Mouse (Mus musculus): Measurements from ENCODE around the gene Ptprn2. TPM values are rescaled to one million over a fixed set of nuclear protein-coding genes. Genes with fewer than 3 reads are reported as not detected.

Ptprn2 gene
- polyA plus RNA-seq, 1 experiment from 2014 or later = 0.07 TPM

GRCm38 (mm10) chr12:117053851-117054769 lies 568.6 kb downstream of the Ptprn2 start:
- no peaks in the 10 kb centered on the region for H3K36me3 ChIP-seq (ENCODE audit: control insufficient read depth, insufficient read depth)
- no peak overlapping the region for H3K4me3 ChIP-seq (ENCODE audit: low read length)
- no peak for ATAC-seq (replicated peaks; ENCODE audit: extremely low read depth, insufficient read depth, low FRiP score)
- peaks cover 15% of the 10 kb centered on the region for H3K4me1 ChIP-seq (ENCODE audit: control insufficient read depth, insufficient read depth, low read length)
- H3K27me3 ChIP-seq (ENCODE audit: control insufficient read depth, insufficient read depth, low read length) = no peaks in the 10 kb centered on the region
- H3K4me2 ChIP-seq (ENCODE audit: low read depth, low read length) = peak overlapping the region; percentile 43
- H3K9ac ChIP-seq (ENCODE audit: low read length) = no peak overlapping the region
- H3K9me3 ChIP-seq (replicated peaks; ENCODE audit: control insufficient read depth, low read length) = no peaks in the 10 kb centered on the region
- no peak overlapping the region for H3K27ac ChIP-seq (ENCODE audit: low read length)
- 54% methylated on average over 21 of the region's 21 CpGs for WGBS

GRCm38 (mm10) chr12:117054925-117055570 lies 569.5 kb downstream of the Ptprn2 start:
- no peak for ATAC-seq (replicated peaks; ENCODE audit: extremely low read depth, insufficient read depth, low FRiP score)
- Histone ChIP-seq H3K4me3 (ENCODE audit: low read length) (no peak overlapping the region), H3K27me3 (ENCODE audit: control insufficient read depth, insufficient read depth, low read length) (no peaks in the 10 kb centered on the region), H3K9ac (ENCODE audit: low read length) (no peak overlapping the region), H3K36me3 (ENCODE audit: control insufficient read depth, insufficient read depth) (no peaks in the 10 kb centered on the region), H3K27ac (ENCODE audit: low read length) (no peak overlapping the region), H3K4me2 (ENCODE audit: low read depth, low read length) (no peak overlapping the region), H3K9me3 (replicated peaks; ENCODE audit: control insufficient read depth, low read length) (no peaks in the 10 kb centered on the region), H3K4me1 (ENCODE audit: control insufficient read depth, insufficient read depth, low read length) (peaks cover 18% of the 10 kb centered on the region)
- WGBS = 82% methylated on average over 10 of the region's 10 CpGs

- Histone ChIP-seq H3K4me1 (ENCODE audit: control insufficient read depth, insufficient read depth, low read length) (peaks cover 18% of the 10 kb centered on the region), H3K27ac (ENCODE audit: low read length) (peak overlapping the region; percentile 56), H3K27me3 (ENCODE audit: control insufficient read depth, insufficient read depth, low read length) (no peaks in the 10 kb centered on the region), H3K9ac (ENCODE audit: low read length) (no peak overlapping the region), H3K36me3 (ENCODE audit: control insufficient read depth, insufficient read depth) (no peaks in the 10 kb centered on the region), H3K4me3 (ENCODE audit: low read length) (no peak overlapping the region), H3K9me3 (replicated peaks; ENCODE audit: control insufficient read depth, low read length) (no peaks in the 10 kb centered on the region), H3K4me2 (ENCODE audit: low read depth, low read length) (peak overlapping the region; percentile 43)
- WGBS = 45% methylated on average over 6 of the region's 6 CpGs
- ATAC-seq (replicated peaks; ENCODE audit: extremely low read depth, insufficient read depth, low FRiP score) = peak; percentile 92
Measured at GRCm38 (mm10) chr12:117058184-117058958, 572.9 kb downstream of the Ptprn2 start.

GRCm38 (mm10) chr12:117058975-117059374 lies 573.5 kb downstream of the Ptprn2 start:
- H3K36me3 ChIP-seq (ENCODE audit: control insufficient read depth, insufficient read depth) = no peaks in the 10 kb centered on the region
- 39% methylated on average over 7 of the region's 7 CpGs for WGBS
- no peaks in the 10 kb centered on the region for H3K9me3 ChIP-seq (replicated peaks; ENCODE audit: control insufficient read depth, low read length)
- no peaks in the 10 kb centered on the region for H3K27me3 ChIP-seq (ENCODE audit: control insufficient read depth, insufficient read depth, low read length)
- no peak overlapping the region for H3K4me3 ChIP-seq (ENCODE audit: low read length)
- H3K4me1 ChIP-seq (ENCODE audit: control insufficient read depth, insufficient read depth, low read length) = peaks cover 18% of the 10 kb centered on the region
- H3K27ac ChIP-seq (ENCODE audit: low read length) = 0 out of 2 replicates have a peak overlapping the region, but pooled peaks have one; percentile 20
- no peak overlapping the region for H3K9ac ChIP-seq (ENCODE audit: low read length)
- peak overlapping the region; percentile 43 for H3K4me2 ChIP-seq (ENCODE audit: low read depth, low read length)
- ATAC-seq (replicated peaks; ENCODE audit: extremely low read depth, insufficient read depth, low FRiP score) = 0 out of 2 replicates have a peak, but pooled peaks have one; percentile 53

- Histone ChIP-seq H3K4me2 (ENCODE audit: low read depth, low read length) (no peak overlapping the region), H3K36me3 (ENCODE audit: control insufficient read depth, insufficient read depth) (no peaks in the 10 kb centered on the region), H3K9ac (ENCODE audit: low read length) (no peak overlapping the region), H3K9me3 (replicated peaks; ENCODE audit: control insufficient read depth, low read length) (no peaks in the 10 kb centered on the region), H3K27me3 (ENCODE audit: control insufficient read depth, insufficient read depth, low read length) (no peaks in the 10 kb centered on the region), H3K27ac (ENCODE audit: low read length) (no peak overlapping the region), H3K4me1 (ENCODE audit: control insufficient read depth, insufficient read depth, low read length) (0 out of 2 replicates have a peak, but pooled peaks cover 2% of the 10 kb centered on the region), H3K4me3 (ENCODE audit: low read length) (no peak overlapping the region)
- 46% methylated on average over 7 of the region's 7 CpGs for WGBS
- no peak for ATAC-seq (replicated peaks; ENCODE audit: extremely low read depth, insufficient read depth, low FRiP score)
Measured at GRCm38 (mm10) chr12:117077664-117078063, 592.1 kb downstream of the Ptprn2 start.

- no peak for ATAC-seq (replicated peaks; ENCODE audit: extremely low read depth, insufficient read depth, low FRiP score)
- H3K27ac ChIP-seq (ENCODE audit: low read length) = no peak overlapping the region
- no peak overlapping the region for H3K9ac ChIP-seq (ENCODE audit: low read length)
- H3K4me3 ChIP-seq (ENCODE audit: low read length) = no peak overlapping the region
- H3K4me2 ChIP-seq (ENCODE audit: low read depth, low read length) = no peak overlapping the region
- WGBS = 73% methylated on average over 5 of the region's 5 CpGs
- 0 out of 2 replicates have a peak, but pooled peaks cover 2% of the 10 kb centered on the region for H3K4me1 ChIP-seq (ENCODE audit: control insufficient read depth, insufficient read depth, low read length)
- H3K27me3 ChIP-seq (ENCODE audit: control insufficient read depth, insufficient read depth, low read length) = no peaks in the 10 kb centered on the region
- no peaks in the 10 kb centered on the region for H3K9me3 ChIP-seq (replicated peaks; ENCODE audit: control insufficient read depth, low read length)
- no peaks in the 10 kb centered on the region for H3K36me3 ChIP-seq (ENCODE audit: control insufficient read depth, insufficient read depth)
Measured at GRCm38 (mm10) chr12:117078945-117079344, 593.4 kb downstream of the Ptprn2 start.

GRCm38 (mm10) chr12:117079724-117080123 lies 594.2 kb downstream of the Ptprn2 start:
- Histone ChIP-seq H3K27ac (ENCODE audit: low read length) (no peak overlapping the region), H3K9me3 (replicated peaks; ENCODE audit: control insufficient read depth, low read length) (no peaks in the 10 kb centered on the region), H3K4me2 (ENCODE audit: low read depth, low read length) (no peak overlapping the region), H3K4me3 (ENCODE audit: low read length) (no peak overlapping the region), H3K9ac (ENCODE audit: low read length) (no peak overlapping the region), H3K36me3 (ENCODE audit: control insufficient read depth, insufficient read depth) (no peaks in the 10 kb centered on the region), H3K27me3 (ENCODE audit: control insufficient read depth, insufficient read depth, low read length) (no peaks in the 10 kb centered on the region), H3K4me1 (ENCODE audit: control insufficient read depth, insufficient read depth, low read length) (0 out of 2 replicates have a peak, but pooled peaks cover 2% of the 10 kb centered on the region)
- WGBS = 22% methylated on average over 2 of the region's 2 CpGs
- no peak for ATAC-seq (replicated peaks; ENCODE audit: extremely low read depth, insufficient read depth, low FRiP score)

GRCm38 (mm10) chr12:117083856-117084701 lies 598.6 kb downstream of the Ptprn2 start:
- H3K9me3 ChIP-seq (replicated peaks; ENCODE audit: control insufficient read depth, low read length) = no peaks in the 10 kb centered on the region
- H3K4me2 ChIP-seq (ENCODE audit: low read depth, low read length) = no peak overlapping the region
- no peak overlapping the region for H3K9ac ChIP-seq (ENCODE audit: low read length)
- H3K27ac ChIP-seq (ENCODE audit: low read length) = no peak overlapping the region
- H3K36me3 ChIP-seq (ENCODE audit: control insufficient read depth, insufficient read depth) = no peaks in the 10 kb centered on the region
- H3K4me1 ChIP-seq (ENCODE audit: control insufficient read depth, insufficient read depth, low read length) = peaks cover 9% of the 10 kb centered on the region; the same call in 1 of the 2 replicates
- no peaks in the 10 kb centered on the region for H3K27me3 ChIP-seq (ENCODE audit: control insufficient read depth, insufficient read depth, low read length)
- 89% methylated on average over 3 of the region's 3 CpGs for WGBS
- no peak for ATAC-seq (replicated peaks; ENCODE audit: extremely low read depth, insufficient read depth, low FRiP score)
- no peak overlapping the region for H3K4me3 ChIP-seq (ENCODE audit: low read length)

Data from heart, embryonic 16.5 days (tissue).